Mouse (Mus musculus): ENCODE data around the gene Atp6v0c. TPM values are rescaled to one million over a fixed set of nuclear protein-coding genes. Genes with fewer than 3 reads are reported as not detected.

Atp6v0c gene
- total and polyA plus RNA-seq, 3 experiments = 58.4 to 515 (median 125) TPM

DNA sequence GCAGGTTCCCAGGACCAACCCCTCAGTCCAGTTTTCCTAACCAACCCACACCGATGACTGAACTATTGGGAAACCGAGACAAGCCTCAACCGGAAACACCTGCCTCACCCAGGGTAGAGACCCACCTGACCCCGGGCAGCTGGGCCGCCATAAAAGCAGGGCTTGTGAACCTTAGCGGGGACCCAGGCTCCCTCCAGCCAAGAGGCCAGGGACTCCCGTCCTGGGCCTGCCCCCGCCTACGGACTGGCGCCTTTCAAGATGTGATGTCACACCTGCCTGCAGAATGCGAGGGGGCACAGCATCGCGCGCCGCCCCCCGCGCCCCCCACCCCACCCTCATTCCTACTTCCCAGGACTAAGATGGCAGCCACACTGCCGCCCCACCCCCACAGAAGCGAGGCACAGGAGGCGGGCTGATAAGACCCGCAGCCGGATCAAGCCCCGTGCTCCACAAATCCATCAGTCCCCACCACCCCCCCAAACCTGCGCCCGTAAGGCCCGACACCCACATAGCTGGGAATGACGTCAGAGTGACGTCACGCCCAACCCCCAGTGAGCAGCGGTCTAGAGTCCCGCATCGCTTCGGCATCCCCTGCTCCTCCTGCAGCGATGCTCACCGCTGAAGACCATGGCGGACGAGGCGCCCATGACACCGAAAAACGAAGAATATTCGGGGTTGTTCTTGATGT lies 768 bp downstream of the Atp6v0c start:
- peak; percentile 85 for DNase-seq (ENCODE audit: low read depth, low spot score)
- H3K4me3 ChIP-seq (ENCODE audit: control insufficient read depth in 1 of 2, insufficient read depth in 1 of 2, low read depth in 2 of 2, low read length in 2 of 2) = peak overlapping the region; percentile 81 to 88
- no peaks in the 10 kb centered on the region for H3K9me3 ChIP-seq (replicated peaks; ENCODE audit: insufficient read depth, low read length)
- peaks cover 34% of the 10 kb centered on the region for H3K79me2 ChIP-seq (ENCODE audit: control insufficient read depth, insufficient read depth, low read length, poor library complexity)
- H3K4me1 ChIP-seq (ENCODE audit: control insufficient read depth in 1 of 2, insufficient read depth in 2 of 2, low read length in 2 of 2) = peaks cover 11 to 33% of the 10 kb centered on the region in 2 experiments
- H3K9ac ChIP-seq (ENCODE audit: control insufficient read depth, low read depth, low read length, poor library complexity, severe bottlenecking) = peak overlapping the region; percentile 96
- H3K36me3 ChIP-seq (ENCODE audit: control insufficient read depth in 1 of 2, insufficient read depth in 2 of 2, low read length in 2 of 2) = peaks cover 4 to 28% of the 10 kb centered on the region in 2 experiments
- H3K27ac ChIP-seq (ENCODE audit: control insufficient read depth, low read depth, low read length) = peak overlapping the region; percentile 97
- no peaks in the 10 kb centered on the region for H3K27me3 ChIP-seq (ENCODE audit: control insufficient read depth in 1 of 2, insufficient read depth in 2 of 2, low read length in 2 of 2)
- no peak for TF ChIP-seq MYB (IDR thresholded peaks at IDR 0.05; ENCODE audit: low read depth, low read length)
- peak; percentile 31 for TF ChIP-seq MXI1 (IDR thresholded peaks at IDR 0.05; ENCODE audit: low read depth, low read length)
- peak; percentile 64; the same call in 1 of the 2 replicates for TF ChIP-seq ZMIZ1 (IDR thresholded peaks at IDR 0.05; ENCODE audit: low read depth, low read length)
- no peak for TF ChIP-seq MEF2A (IDR thresholded peaks at IDR 0.05; ENCODE audit: extremely low read depth, insufficient replicate concordance, low read depth, low read length, poor library complexity, severe bottlenecking)
- no peak for TF ChIP-seq RAD21 (IDR thresholded peaks at IDR 0.05; ENCODE audit: low read depth, low read length)
- peak; percentile 44; the same call in 1 of the 2 replicates for TF ChIP-seq ETS1 (IDR thresholded peaks at IDR 0.05; ENCODE audit: low read depth, low read length)
- no peak for TF ChIP-seq CHD2 (IDR thresholded peaks at IDR 0.05; ENCODE audit: low read length)
- no peak for TF ChIP-seq USF1 (IDR thresholded peaks at IDR 0.05; ENCODE audit: low read depth, low read length)
- TF ChIP-seq NRF1 (IDR thresholded peaks at IDR 0.05; ENCODE audit: insufficient read depth, low read depth, low read length, poor library complexity, severe bottlenecking) = no peak
- peak; percentile 46; the same call in 1 of the 2 replicates for TF ChIP-seq GABPA (IDR thresholded peaks at IDR 0.05; ENCODE audit: low read depth, low read length)
- no peak for TF ChIP-seq ELF1 (IDR thresholded peaks at IDR 0.05; ENCODE audit: low read depth, low read length)
- no peak for TF ChIP-seq MAFK (IDR thresholded peaks at IDR 0.05; ENCODE audit: borderline replicate concordance, low read depth, low read length)
- TF ChIP-seq SIN3A (IDR thresholded peaks at IDR 0.05; ENCODE audit: low read length) = no peak; the same call in 1 of the 2 replicates
- TF ChIP-seq POLR2A (IDR thresholded peaks at IDR 0.05; ENCODE audit: control insufficient read depth in 1 of 2, insufficient read depth in 1 of 2, low read depth in 1 of 2, low read length in 2 of 2, poor library complexity in 1 of 2) = peak; percentile 18 to 36; a peak in 1 of 4 replicates
- no peak for TF ChIP-seq KAT2A (conservative IDR thresholded peaks at IDR 0.05; ENCODE audit: low read depth, low read length)
- TF ChIP-seq HCFC1 (IDR thresholded peaks at IDR 0.05; ENCODE audit: low read depth, low read length) = no peak
- no peak for TF ChIP-seq TAL1 (IDR thresholded peaks at IDR 0.05; ENCODE audit: low read length)
- TF ChIP-seq RCOR1 (IDR thresholded peaks at IDR 0.05; ENCODE audit: low read depth, low read length) = no peak
- no peak for TF ChIP-seq TCF12 (IDR thresholded peaks at IDR 0.05; ENCODE audit: low read depth, low read length)
- peak; percentile 53; the same call in 1 of the 2 replicates for TF ChIP-seq MAZ (IDR thresholded peaks at IDR 0.05; ENCODE audit: low read depth, low read length)
- TF ChIP-seq JUND (IDR thresholded peaks at IDR 0.05; ENCODE audit: low read depth, low read length) = no peak
- TF ChIP-seq ZC3H11A (IDR thresholded peaks at IDR 0.05; ENCODE audit: low read depth, low read length) = no peak
- 0 out of 2 replicates have a peak, but pooled peaks have one; percentile 2 for TF ChIP-seq BHLHE40 (IDR thresholded peaks at IDR 0.05; ENCODE audit: borderline replicate concordance, low read depth, low read length)
- no peak for TF ChIP-seq MAX (IDR thresholded peaks at IDR 0.05; ENCODE audit: low read length)
- 0 out of 4 replicates have a peak, but pooled peaks of 1 of the 2 experiments have one; percentile 8 for TF ChIP-seq EP300 (IDR thresholded peaks at IDR 0.05; ENCODE audit: low read depth in 1 of 2, low read length in 2 of 2)
- no peak for TF ChIP-seq POLR2AphosphoS5 (IDR thresholded peaks at IDR 0.05; ENCODE audit: borderline replicate concordance, low read depth, low read length)

All from MEL (cell line).